Mouse (Mus musculus) erythroblast, embryonic 14.5 days (primary cell): Measurements from ENCODE around the gene Akna. TPM values are rescaled to one million over a fixed set of nuclear protein-coding genes. Genes with fewer than 3 reads are reported as not detected.
A peak's percentile ranks its signal among the peaks of the same experiment; 100 is the strongest.

Experiments
- H3K27me3 ChIP-seq: 2 replicates; pipeline ENCODE4 v1.6.1; 2012; ENCODE audit warnings: inconsistent platforms; ENCODE audit not compliant: control insufficient read depth
- H3K36me3 ChIP-seq: 2 replicates; pipeline ENCODE4 v1.6.1; 2012; ENCODE audit warnings: mild to moderate bottlenecking, inconsistent platforms; ENCODE audit not compliant: control insufficient read depth
- H3K4me1 ChIP-seq: 2 replicates; pipeline ENCODE4 v1.6.1; 2012; ENCODE audit warnings: inconsistent platforms; ENCODE audit not compliant: control insufficient read depth
- H3K4me3 ChIP-seq: replicated peaks from 2 replicates; pipeline ENCODE3; 2012; ENCODE audit warnings: moderate library complexity, mild to moderate bottlenecking, inconsistent platforms
- H3K9me3 ChIP-seq: 2 replicates; pipeline ENCODE4 v1.6.1; 2012; ENCODE audit warnings: low read length, inconsistent platforms, mixed read lengths; ENCODE audit not compliant: control insufficient read depth
- GATA1 ChIP-seq: IDR thresholded peaks from 2 replicates; pipeline ENCODE4 v1.6.1; 2012; ENCODE audit warnings: low read length, inconsistent platforms, mixed read lengths
- TAL1 ChIP-seq: IDR thresholded peaks from 3 replicates; pipeline ENCODE4 v1.6.1; 2012; ENCODE audit warnings: low read length, inconsistent platforms, mixed read lengths
- polyA plus RNA-seq: library from polyadenylated mRNA; stranded (reverse); fragments of >175 nt; gene quantifications from 2 replicates; pipeline ENCODE4 v1.2.3, GENCODE M21; 2012

The Akna gene
- polyA plus RNA-seq = 1.3 and 1.6 TPM in 2 replicates

GRCm38 (mm10) chr4:63403040-63403959 is at the start of gene Akna:
TSS of gene Akna (minus strand) at chr4:63403354.
- peak within 1 kb of the TSS; percentile 33 for H3K4me3 ChIP-seq
- H3K36me3 ChIP-seq = peaks cover 11% of the 10 kb centered on the region
- H3K27me3 ChIP-seq = no peaks in the 10 kb centered on the region
- TF ChIP-seq GATA1 (no peak), TAL1 (no peak)
- H3K9me3 ChIP-seq = no peaks in the 10 kb centered on the region
- peaks cover 94% of the 10 kb centered on the region for H3K4me1 ChIP-seq

DNA sequence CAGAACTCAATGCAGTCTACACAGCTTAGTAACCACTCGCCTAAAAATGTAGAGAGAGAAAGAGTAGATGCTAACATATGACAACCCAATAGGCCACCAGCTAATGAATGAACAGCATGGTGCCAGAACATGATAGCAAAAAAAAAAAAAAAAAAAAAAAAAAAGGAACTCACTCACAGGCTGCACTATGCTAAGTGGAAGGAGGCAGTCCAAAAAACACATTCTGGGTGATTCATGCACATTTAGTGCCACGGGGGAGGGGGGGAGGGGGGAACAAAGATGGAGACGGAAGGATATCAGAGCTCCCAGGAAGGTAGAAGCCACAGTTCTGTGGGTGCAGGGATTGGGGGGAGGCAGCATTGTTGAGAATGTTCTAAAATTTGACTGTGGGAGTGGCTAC is 49.4 kb upstream of the Akna start:
- H3K36me3 ChIP-seq = no peaks in the 10 kb centered on the region
- H3K4me3 ChIP-seq = no peak overlapping the region
- no peaks in the 10 kb centered on the region for H3K4me1 ChIP-seq
- H3K27me3 ChIP-seq = no peaks in the 10 kb centered on the region
- peaks cover 4% of the 10 kb centered on the region for H3K9me3 ChIP-seq
- TF ChIP-seq TAL1 (no peak), GATA1 (no peak)

GRCm38 (mm10) chr4:63450551-63450950 is 47.4 kb upstream of the Akna start:
- Histone ChIP-seq H3K4me3 (no peak overlapping the region), H3K9me3 (peaks cover 4% of the 10 kb centered on the region), H3K27me3 (no peaks in the 10 kb centered on the region), H3K4me1 (no peaks in the 10 kb centered on the region), H3K36me3 (no peaks in the 10 kb centered on the region)
- TF ChIP-seq TAL1 (no peak), GATA1 (no peak)

DNA sequence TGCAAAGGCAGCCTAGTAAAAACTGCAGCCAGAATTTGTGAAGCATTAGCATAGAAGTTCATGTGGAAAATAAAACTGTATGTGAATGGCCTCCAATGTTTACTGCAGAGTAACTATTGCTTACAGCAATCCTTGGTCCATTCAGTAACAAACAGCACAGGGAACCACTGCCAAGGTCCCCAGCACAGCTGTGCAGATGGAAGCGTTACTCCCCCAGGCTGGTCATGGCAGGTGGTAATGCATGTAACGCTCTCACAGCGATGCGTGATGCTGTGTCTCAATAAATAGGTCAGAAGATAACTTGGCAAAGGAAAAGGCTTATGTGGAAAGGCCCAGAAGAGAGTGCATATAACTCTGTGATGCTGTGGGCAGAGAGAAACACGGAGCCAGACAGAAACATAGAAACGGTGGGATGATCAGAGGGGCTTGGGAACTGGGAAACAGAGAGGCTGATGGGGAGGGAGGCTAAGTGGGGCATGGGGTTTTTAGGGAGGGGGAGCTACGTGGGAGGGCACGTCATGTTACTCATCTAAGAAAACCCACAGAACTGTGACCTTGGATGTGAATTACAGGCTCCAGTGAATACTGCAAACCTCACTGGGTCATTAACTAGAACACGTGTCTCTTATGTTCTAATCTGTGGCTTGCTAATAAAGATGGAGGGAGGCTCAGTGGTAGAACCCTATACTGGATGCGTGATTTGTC is 41.4 kb upstream of the Akna start:
- TF ChIP-seq GATA1 = no peak
- no peak for TF ChIP-seq TAL1
- no peak overlapping the region for H3K4me3 ChIP-seq

GRCm38 (mm10) chr4:63443101-63443500 is 39.9 kb upstream of the Akna start:
- H3K9me3 ChIP-seq = peaks cover 1% of the 10 kb centered on the region
- TF ChIP-seq TAL1 (no peak), GATA1 (no peak)
- no peaks in the 10 kb centered on the region for H3K27me3 ChIP-seq

More for the DNA sequence above, 41.4 kb upstream of the Akna start:
- H3K36me3 ChIP-seq = no peaks in the 10 kb centered on the region
- no peaks in the 10 kb centered on the region for H3K27me3 ChIP-seq
- H3K4me1 ChIP-seq = no peaks in the 10 kb centered on the region
- H3K9me3 ChIP-seq = peaks cover 4% of the 10 kb centered on the region

DNA sequence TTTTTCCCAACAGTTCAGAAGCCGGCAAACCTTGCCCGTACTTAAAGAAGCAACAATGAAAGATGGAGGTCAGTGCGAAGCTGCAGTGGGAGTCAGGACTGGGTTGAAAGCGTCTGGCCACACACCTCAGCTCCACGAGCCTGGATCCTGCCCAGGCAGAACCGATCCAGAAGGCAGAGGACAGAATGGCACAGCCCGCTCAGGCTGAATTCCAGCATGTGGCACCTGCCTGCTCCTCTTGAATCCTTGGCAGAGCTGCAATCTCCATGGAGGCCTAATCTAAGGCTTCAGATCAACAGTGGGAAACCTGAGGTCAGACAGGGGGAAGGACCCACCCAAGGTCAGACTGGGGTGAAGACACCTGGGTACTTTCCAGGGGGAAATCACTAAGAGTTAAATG is 38.5 kb upstream of the Akna start:
- Histone ChIP-seq H3K4me1 (no peaks in the 10 kb centered on the region), H3K4me3 (no peak overlapping the region), H3K9me3 (no peaks in the 10 kb centered on the region), H3K36me3 (no peaks in the 10 kb centered on the region), H3K27me3 (no peaks in the 10 kb centered on the region)
- TF ChIP-seq GATA1 = no peak
- no peak for TF ChIP-seq TAL1

More at GRCm38 (mm10) chr4:63443101-63443500, 39.9 kb upstream of the Akna start:
- Histone ChIP-seq H3K36me3 (no peaks in the 10 kb centered on the region), H3K4me3 (no peak overlapping the region), H3K4me1 (no peaks in the 10 kb centered on the region)

GRCm38 (mm10) chr4:63440262-63440661 is 37.1 kb upstream of the Akna start:
- Histone ChIP-seq H3K36me3 (no peaks in the 10 kb centered on the region), H3K4me1 (no peaks in the 10 kb centered on the region), H3K27me3 (no peaks in the 10 kb centered on the region), H3K4me3 (no peak overlapping the region), H3K9me3 (no peaks in the 10 kb centered on the region)
- TF ChIP-seq TAL1 (no peak), GATA1 (no peak)

DNA sequence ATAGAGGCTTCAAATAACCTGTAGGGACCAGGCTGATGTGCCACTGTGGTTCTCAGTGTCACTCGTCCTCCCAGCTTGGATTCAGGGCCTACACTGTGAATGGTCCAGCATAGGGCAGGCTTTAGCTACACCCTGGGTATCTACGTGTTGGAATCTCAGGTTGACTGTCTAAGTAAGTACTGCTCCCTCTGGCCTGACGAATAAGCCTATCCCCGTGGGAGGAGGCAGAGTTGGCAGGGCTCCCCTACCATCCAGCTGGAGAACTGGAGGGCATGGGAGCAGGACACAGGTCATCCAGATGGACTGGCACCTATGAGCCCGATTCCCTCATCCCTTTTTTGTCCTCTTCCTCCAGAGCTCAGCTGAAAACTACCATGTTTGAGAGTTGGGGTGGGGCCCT is 34.8 kb upstream of the Akna start:
- Histone ChIP-seq H3K4me3 (no peak overlapping the region), H3K27me3 (no peaks in the 10 kb centered on the region), H3K36me3 (no peaks in the 10 kb centered on the region), H3K9me3 (no peaks in the 10 kb centered on the region), H3K4me1 (no peaks in the 10 kb centered on the region)
- TF ChIP-seq GATA1 (no peak), TAL1 (no peak)
